Mouse (Mus musculus) spleen, postnatal 14 days (tissue): ENCODE measurements around the gene Olfr808.

Experiments
- DNase-seq, 2 experiments: peaks; one replicate each; pipeline ENCODE4 v3.0.0; 2021 to 2022; ENCODE audit warnings: low spot score in 2 of 2

The Olfr808 gene

GRCm38 (mm10) chr10:129765182-129765581, at the start of gene Olfr808:
Olfr808 (plus strand) TSS chr10:129765482.
- no peak for DNase-seq

DNA sequence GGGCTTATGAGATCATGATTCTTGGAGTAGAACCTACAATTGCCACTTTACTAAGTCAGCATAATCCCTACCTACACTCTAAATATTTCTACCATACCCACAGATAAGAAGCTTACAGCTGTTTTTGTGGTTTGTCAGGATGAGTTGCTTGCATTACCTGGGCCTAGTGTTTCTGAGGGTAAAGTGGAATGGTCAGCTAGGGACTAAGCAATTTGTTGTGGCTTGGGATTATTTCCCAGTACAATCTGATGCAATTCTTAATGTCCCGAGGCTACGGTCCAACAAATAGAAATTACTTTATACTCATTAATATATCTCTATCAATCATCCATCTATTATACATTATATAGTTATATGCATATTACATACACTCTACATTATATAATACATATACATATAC, 36.0 kb upstream of the Olfr808 start, which contains the start of gene Olfr805:
Gene Olfr805 (minus strand): TSS at position 101 of the 400 bp plus-strand sequence.
- no peak for DNase-seq

DNA sequence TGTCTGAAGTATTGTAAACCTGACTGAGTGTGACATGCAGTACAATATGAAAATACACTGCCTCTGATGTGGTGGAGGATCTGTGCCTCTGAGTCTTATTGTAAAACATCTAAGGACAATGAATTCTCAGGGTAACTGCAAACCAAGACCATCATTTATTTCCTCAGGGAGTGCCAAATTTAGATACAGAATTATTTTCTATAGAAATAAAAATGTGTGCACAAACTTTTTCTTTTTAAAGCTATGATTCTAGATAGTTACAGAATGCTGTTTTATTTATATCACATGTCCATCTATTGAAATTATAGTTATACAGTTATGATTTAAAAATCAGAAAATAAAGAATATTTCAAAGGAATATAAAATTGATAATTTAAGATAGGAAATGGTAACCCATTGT, 23.5 kb upstream of the Olfr808 start, which contains the start of gene Olfr806:
Gene Olfr806 (minus strand): TSS at position 101 of the 400 bp plus-strand sequence.
- DNase-seq, result no peak

- DNase-seq, result no peak
Observed at GRCm38 (mm10) chr10:129757693-129758092, 7.6 kb upstream of the Olfr808 start, which contains the start of gene Olfr807. Olfr807 (minus strand) TSS chr10:129757793.

GRCm38 (mm10) chr10:129774338-129774737, 9.1 kb downstream of the Olfr808 start, which contains the start of gene Olfr809:
Olfr809 (plus strand) TSS chr10:129774638.
- no peak for DNase-seq

GRCm38 (mm10) chr10:129778123-129778522, 12.8 kb downstream of the Olfr808 start:
- no peak for DNase-seq

- no peak for DNase-seq
Observed at GRCm38 (mm10) chr10:129794817-129795216, 29.5 kb downstream of the Olfr808 start, which contains the start of gene Olfr810. Olfr810 (minus strand) TSS chr10:129794917.

DNA sequence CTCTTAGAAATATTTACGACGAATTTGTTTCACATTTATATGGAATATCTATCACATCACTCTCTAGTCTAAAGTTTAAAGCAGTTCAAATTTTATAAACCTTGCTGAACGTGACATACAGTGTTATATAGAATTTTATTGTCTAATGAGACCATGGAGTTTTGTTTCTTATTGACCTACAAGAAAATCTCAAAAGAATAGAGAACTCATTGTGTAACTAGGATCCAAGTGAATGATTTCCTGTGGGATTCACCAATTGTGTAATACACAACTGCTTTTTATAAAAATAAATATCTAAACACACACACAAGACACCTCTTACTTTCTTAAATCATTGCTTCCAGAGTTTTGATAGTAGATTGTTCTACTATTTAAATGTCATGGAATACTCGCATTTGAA, 39.0 kb downstream of the Olfr808 start, which contains the start of gene Olfr811:
Gene Olfr811 (minus strand): TSS at position 101 of the 400 bp plus-strand sequence.
- DNase-seq, result no peak
